In the genomic region with DNA sequence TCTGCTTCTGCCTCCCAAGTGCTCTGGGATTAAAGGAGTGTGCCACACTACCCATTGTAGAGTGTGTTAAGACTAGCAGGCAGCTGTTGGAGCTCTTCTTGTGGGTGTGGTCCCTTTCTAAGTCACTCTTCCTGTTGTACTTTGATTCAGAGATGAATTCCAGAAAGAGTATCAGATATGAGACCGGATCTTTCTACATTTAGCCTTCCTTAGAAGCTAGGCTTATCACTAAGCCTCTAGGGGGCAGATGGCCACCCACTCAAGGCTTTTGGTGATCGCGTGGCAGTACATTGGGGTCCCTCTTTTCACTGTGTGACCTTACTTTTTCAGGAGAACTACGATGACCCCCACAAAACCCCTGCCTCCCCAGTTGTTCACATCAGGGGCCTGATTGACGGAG, we compare ENCODE assay signal across 8 mouse cellular contexts. TPM values are rescaled to one million over a fixed set of nuclear protein-coding genes. Genes with fewer than 3 reads are reported as not detected.
A peak's percentile ranks its signal among the peaks of the same experiment; 100 is the strongest.
DNase-seq lines count a peak whose midpoint lies in the region; ATAC-seq and TF ChIP-seq lines count a peak whose summit lies in the region.

No protein-coding gene starts in this region.

- 82% methylated on average over 5 of the region's 5 CpGs for WGBS in hindbrain, embryonic 15.5 days
- 87% methylated on average over 5 of the region's 5 CpGs for WGBS in midbrain, embryonic 12.5 days

- no peak for TF ChIP-seq CTCF in cortical plate, adult 2 months (IDR thresholded peaks at IDR 0.05; ENCODE audit: extremely low read depth, insufficient read depth, low read length)

- H3K4me1 ChIP-seq in cortical plate, adult 2 months (ENCODE audit: control insufficient read depth, insufficient read depth, low read length): peaks cover 10% of the 10 kb centered on the region
- H3K4me1 ChIP-seq in hindbrain, embryonic 15.5 days (replicated peaks): peaks cover 60% of the 10 kb centered on the region
- peaks cover 64% of the 10 kb centered on the region for H3K4me1 ChIP-seq in midbrain, embryonic 12.5 days

- no peak for ATAC-seq in hindbrain, embryonic 15.5 days (ENCODE audit: low FRiP score, low read depth)
- ATAC-seq in midbrain, embryonic 12.5 days (ENCODE audit: low FRiP score, low read depth): no peak
- no peak for ATAC-seq in frontal cortex, adult (ENCODE audit: low TSS enrichment)
- no peak for ATAC-seq in megakaryocyte-erythroid progenitor cell, adult 5-6 weeks (replicated peaks; ENCODE audit: low FRiP score, low TSS enrichment, poor library complexity, severe bottlenecking)

- H3K9me3 ChIP-seq in hindbrain, embryonic 15.5 days: no peaks in the 10 kb centered on the region
- no peaks in the 10 kb centered on the region for H3K9me3 ChIP-seq in midbrain, embryonic 12.5 days

- H3K4me2 ChIP-seq in hindbrain, embryonic 15.5 days: peak overlapping the region; percentile 80
- peak overlapping the region; percentile 93 for H3K4me2 ChIP-seq in midbrain, embryonic 12.5 days (replicated peaks)

- peaks cover 48% of the 10 kb centered on the region for H3K36me3 ChIP-seq in hindbrain, embryonic 15.5 days
- H3K36me3 ChIP-seq in midbrain, embryonic 12.5 days: peaks cover 59% of the 10 kb centered on the region

- no peak for TF ChIP-seq POLR2A in cortical plate, adult 2 months (IDR thresholded peaks at IDR 0.05; ENCODE audit: extremely low read depth, insufficient read depth, low read length)

- peak; percentile 36 for DNase-seq in heart, adult 8-10 months (ENCODE audit: low spot score)
- DNase-seq in heart, postnatal 4 days: no peak
- no peak for DNase-seq in c-Kit-positive CD71-positive TER-119-positive erythroid progenitor cells, embryonic 14.5 days (ENCODE audit: low spot score)

- no peak overlapping the region for H3K27ac ChIP-seq in cortical plate, adult 2 months (ENCODE audit: insufficient read depth, low read length)
- H3K27ac ChIP-seq in hindbrain, embryonic 15.5 days (replicated peaks): no peak overlapping the region; the same call in 1 of the 2 replicates
- H3K27ac ChIP-seq in midbrain, embryonic 12.5 days (replicated peaks): no peak overlapping the region

- H3K27me3 ChIP-seq in hindbrain, embryonic 15.5 days: no peaks in the 10 kb centered on the region
- no peaks in the 10 kb centered on the region for H3K27me3 ChIP-seq in midbrain, embryonic 12.5 days

- H3K4me3 ChIP-seq in cortical plate, adult 2 months (ENCODE audit: insufficient read depth, low read length): peak overlapping the region; percentile 55; the same call in 1 of the 2 replicates
- peak overlapping the region; percentile 73; the same call in 1 of the 2 replicates for H3K4me3 ChIP-seq in hindbrain, embryonic 15.5 days
- peak overlapping the region; percentile 94 for H3K4me3 ChIP-seq in midbrain, embryonic 12.5 days

- H3K9ac ChIP-seq in hindbrain, embryonic 15.5 days: no peak overlapping the region
- 0 out of 2 replicates have a peak overlapping the region, but pooled peaks have one; percentile 98 for H3K9ac ChIP-seq in midbrain, embryonic 12.5 days (replicated peaks)

RNA-seq across cellular contexts. Expression of a gene that starts 4.6 kb away (rescaled TPM):
- total RNA-seq in heart, adult 8-10 months (2022): 100 to 1,000 TPM; 185 to 230 (median 214) TPM
- 100 to 1,000 TPM; 549 to 557 TPM for total RNA-seq in heart, postnatal 4 days (2021)
- polyA plus RNA-seq in cortical plate, adult 2 months (2012; rRNA removed): 350 and 362 TPM in 2 replicates
- 162 and 180 TPM in 2 replicates for polyA plus RNA-seq in hindbrain, embryonic 15.5 days (2015; fragmentation: Nextera tagmentation; extraction: Ambion mirVana)
- 323 and 357 TPM in 2 replicates for polyA plus RNA-seq in midbrain, embryonic 12.5 days (2016; fragmentation: Nextera tagmentation; extraction: Ambion mirVana)
- 437 and 487 TPM in 2 replicates for total RNA-seq in megakaryocyte-erythroid progenitor cell, adult 5-6 weeks (2014; fragmentation: Nextera tagmentation)
- total RNA-seq in megakaryocyte-erythroid progenitor cell, adult 5-6 weeks (2017): 350 and 619 TPM in 2 replicates

RNA-seq across cellular contexts. Expression of a gene that starts 12.1 kb away (rescaled TPM):
- 1,000 to 10,000 TPM; 2,066 to 2,754 (median 2,219) TPM for total RNA-seq in heart, adult 8-10 months (2022)
- total RNA-seq in heart, postnatal 4 days (2021): 100 to 1,000 TPM; 647 to 783 TPM
- polyA plus RNA-seq in cortical plate, adult 2 months (2012; rRNA removed): 90.4 and 92.9 TPM in 2 replicates
- polyA plus RNA-seq in hindbrain, embryonic 15.5 days (2015; fragmentation: Nextera tagmentation; extraction: Ambion mirVana): 97.8 and 98.0 TPM in 2 replicates
- 71.4 and 77.2 TPM in 2 replicates for polyA plus RNA-seq in midbrain, embryonic 12.5 days (2016; fragmentation: Nextera tagmentation; extraction: Ambion mirVana)
- 119 and 130 TPM in 2 replicates for total RNA-seq in megakaryocyte-erythroid progenitor cell, adult 5-6 weeks (2014; fragmentation: Nextera tagmentation)
- 85.5 and 95.0 TPM in 2 replicates for total RNA-seq in megakaryocyte-erythroid progenitor cell, adult 5-6 weeks (2017)

RNA-seq across cellular contexts. Expression of a gene that starts 20.7 kb away (rescaled TPM):
- 10 to 100 TPM; 17.3 to 32.1 (median 24.6) TPM for total RNA-seq in heart, adult 8-10 months (2022)
- 10 to 100 TPM; 17.8 to 20.8 TPM for total RNA-seq in heart, postnatal 4 days (2021)
- 8.2 and 9.5 TPM in 2 replicates for polyA plus RNA-seq in cortical plate, adult 2 months (2012; rRNA removed)
- 5.7 and 7.2 TPM in 2 replicates for polyA plus RNA-seq in hindbrain, embryonic 15.5 days (2015; fragmentation: Nextera tagmentation; extraction: Ambion mirVana)
- polyA plus RNA-seq in midbrain, embryonic 12.5 days (2016; fragmentation: Nextera tagmentation; extraction: Ambion mirVana): 3.2 and 3.5 TPM in 2 replicates
- 8.7 and 23.2 TPM in 2 replicates for total RNA-seq in megakaryocyte-erythroid progenitor cell, adult 5-6 weeks (2014; fragmentation: Nextera tagmentation)
- 2.6 and 3.8 TPM in 2 replicates for total RNA-seq in megakaryocyte-erythroid progenitor cell, adult 5-6 weeks (2017)

RNA-seq across cellular contexts. Expression of a gene that starts 24.2 kb away (rescaled TPM):
- 1 to 10 TPM; 1.4 to 3.0 (median 1.6) TPM for total RNA-seq in heart, adult 8-10 months (2022)
- 1 to 10 TPM; 1.1 to 1.8 TPM for total RNA-seq in heart, postnatal 4 days (2021)
- 2.3 and 2.4 TPM in 2 replicates for polyA plus RNA-seq in cortical plate, adult 2 months (2012; rRNA removed)
- 2.6 and 2.7 TPM in 2 replicates for polyA plus RNA-seq in hindbrain, embryonic 15.5 days (2015; fragmentation: Nextera tagmentation; extraction: Ambion mirVana)
- 1.7 and 2.8 TPM in 2 replicates for polyA plus RNA-seq in midbrain, embryonic 12.5 days (2016; fragmentation: Nextera tagmentation; extraction: Ambion mirVana)
- total RNA-seq in megakaryocyte-erythroid progenitor cell, adult 5-6 weeks (2014; fragmentation: Nextera tagmentation): 21.5 and 26.4 TPM in 2 replicates
- 17.9 and 24.5 TPM in 2 replicates for total RNA-seq in megakaryocyte-erythroid progenitor cell, adult 5-6 weeks (2017)

RNA-seq across cellular contexts. Expression of a gene that starts 45.6 kb away (rescaled TPM):
- 10 to 100 TPM; 22.8 to 29.1 (median 28.1) TPM for total RNA-seq in heart, adult 8-10 months (2022)
- 10 to 100 TPM; 14.4 to 14.5 TPM for total RNA-seq in heart, postnatal 4 days (2021)
- polyA plus RNA-seq in cortical plate, adult 2 months (2012; rRNA removed): 34.0 and 36.4 TPM in 2 replicates
- 66.3 and 69.0 TPM in 2 replicates for polyA plus RNA-seq in hindbrain, embryonic 15.5 days (2015; fragmentation: Nextera tagmentation; extraction: Ambion mirVana)
- polyA plus RNA-seq in midbrain, embryonic 12.5 days (2016; fragmentation: Nextera tagmentation; extraction: Ambion mirVana): 38.6 and 44.5 TPM in 2 replicates
- total RNA-seq in megakaryocyte-erythroid progenitor cell, adult 5-6 weeks (2014; fragmentation: Nextera tagmentation): 34.3 and 39.7 TPM in 2 replicates
- total RNA-seq in megakaryocyte-erythroid progenitor cell, adult 5-6 weeks (2017): 10.3 and 12.8 TPM in 2 replicates

Comparison
In these comparisons a context has a peak if more than half of its experiments do, and no peak if none do; other contexts are left out.
1. RNA of a gene that starts 12.1 kb away (total RNA-seq): 2,066 to 2,754 TPM in heart, adult 8-10 months and 647 to 783 TPM in heart, postnatal 4 days; 85.5 to 130 TPM in megakaryocyte-erythroid progenitor cell, adult 5-6 weeks; every median in the first group is over 4 times any median in the second.
2. Peak in every context shown above with its lines, with median percentiles within 50 percentile points of each other: H3K4me3 ChIP-seq.